Mouse (Mus musculus) MEL (cell line): Measurements from ENCODE around the gene Ppib. TPM values are rescaled to one million over a fixed set of nuclear protein-coding genes. Genes with fewer than 3 reads are reported as not detected.

ENCODE experiments used
- DNase-seq: peaks from one replicate; pipeline ENCODE4 v3.0.0; 2011; ENCODE audit warnings: low read depth, low spot score
- H3K27ac ChIP-seq: 2 replicates; pipeline ENCODE4 v1.5.1; 2012; ENCODE audit warnings: low read depth, mild to moderate bottlenecking, control low read depth, low read length, moderate library complexity; ENCODE audit not compliant: control insufficient read depth
- H3K27me3 ChIP-seq, 2 experiments: fragments of 150-350 bp in 1 of 2; sonication (generic) in 1 of 2; 2 replicates each; pipeline ENCODE4 v1.6.1; 2012; ENCODE audit warnings: low read length in 2 of 2, mild to moderate bottlenecking in 2 of 2, improper control_type of control experiment in 1 of 2, moderate library complexity in 1 of 2; ENCODE audit not compliant: insufficient read depth in 2 of 2, control insufficient read depth in 1 of 2
- H3K36me3 ChIP-seq, 2 experiments: 2 replicates each; pipeline ENCODE4 v1.6.1; 2012 to 2014; ENCODE audit warnings: low read length in 2 of 2, improper control_type of control experiment in 1 of 2, inconsistent platforms in 1 of 2, mild to moderate bottlenecking in 1 of 2; ENCODE audit not compliant: insufficient read depth in 2 of 2, control insufficient read depth in 1 of 2
- H3K4me1 ChIP-seq, 2 experiments: fragments of 150-350 bp in 1 of 2; sonication (generic) in 1 of 2; 2 replicates each; pipeline ENCODE4 v1.6.1; 2012; ENCODE audit warnings: low read length in 2 of 2, improper control_type of control experiment in 1 of 2, mild to moderate bottlenecking in 1 of 2; ENCODE audit not compliant: insufficient read depth in 2 of 2, control insufficient read depth in 1 of 2
- H3K4me3 ChIP-seq, 2 experiments: fragments of 150-350 bp in 1 of 2; sonication (generic) in 1 of 2; 2 replicates each; pipeline ENCODE4 v1.5.1; 2012; ENCODE audit warnings: low read depth in 2 of 2, low read length in 2 of 2, mild to moderate bottlenecking in 2 of 2, moderate library complexity in 2 of 2, control low read depth in 1 of 2, improper control_type of control experiment in 1 of 2; ENCODE audit not compliant: control insufficient read depth in 1 of 2, insufficient read depth in 1 of 2
- H3K79me2 ChIP-seq: 2 replicates; pipeline ENCODE4 v1.6.1; 2012; ENCODE audit warnings: mild to moderate bottlenecking, low read length, moderate library complexity; ENCODE audit not compliant: control insufficient read depth, poor library complexity, insufficient read depth
- H3K9ac ChIP-seq: 2 replicates; pipeline ENCODE4 v1.6.1; 2012; ENCODE audit warnings: low read depth, mild to moderate bottlenecking, control low read depth, low read length, moderate library complexity; ENCODE audit not compliant: control insufficient read depth, poor library complexity, severe bottlenecking
- H3K9me3 ChIP-seq: fragments of 150-350 bp; sonication (generic); replicated peaks from 2 replicates; pipeline ENCODE4 v1.6.1; 2012; ENCODE audit warnings: mild to moderate bottlenecking, low read length, improper control_type of control experiment, moderate library complexity; ENCODE audit not compliant: insufficient read depth
- CHD1 ChIP-seq: IDR thresholded peaks from 2 replicates; pipeline ENCODE4 v1.6.1; 2012; ENCODE audit warnings: low read depth, mild to moderate bottlenecking, inconsistent platforms, low read length, improper control_type of control experiment
- CHD2 ChIP-seq: IDR thresholded peaks from 2 replicates; pipeline ENCODE4 v1.6.1; 2011; ENCODE audit warnings: low read length, improper control_type of control experiment
- CTCF ChIP-seq, 3 experiments: IDR thresholded peaks in 2 of 3; conservative IDR thresholded peaks in 1 of 3; 2 replicates each; pipeline ENCODE4 v1.5.1; 2011 to 2012; ENCODE audit warnings: low read length in 3 of 3, low read depth in 2 of 3, mild to moderate bottlenecking in 2 of 3, improper control_type of control experiment in 1 of 3, inconsistent platforms in 1 of 3, mixed read lengths in 1 of 3, moderate library complexity in 1 of 3; ENCODE audit not compliant: control insufficient read depth in 1 of 3, insufficient read depth in 1 of 3, poor library complexity in 1 of 3, severe bottlenecking in 1 of 3
- E2F4 ChIP-seq: IDR thresholded peaks from 2 replicates; pipeline ENCODE4 v1.6.1; 2011; ENCODE audit warnings: low read depth, low read length, improper control_type of control experiment, borderline replicate concordance
- EP300 ChIP-seq, 2 experiments: IDR thresholded peaks; 2 replicates each; pipeline ENCODE4 v1.6.1; 2011; ENCODE audit warnings: improper control_type of control experiment in 2 of 2, low read length in 2 of 2, low read depth in 1 of 2, mild to moderate bottlenecking in 1 of 2
- ETS1 ChIP-seq: IDR thresholded peaks from 2 replicates; pipeline ENCODE4 v1.6.1; 2012; ENCODE audit warnings: low read depth, mild to moderate bottlenecking, inconsistent platforms, low read length, improper control_type of control experiment, moderate library complexity
- GABPA ChIP-seq: IDR thresholded peaks from 2 replicates; pipeline ENCODE4 v1.6.1; 2012; ENCODE audit warnings: low read depth, mild to moderate bottlenecking, inconsistent platforms, low read length, improper control_type of control experiment, moderate library complexity
- GATA1 ChIP-seq: IDR thresholded peaks from 2 replicates; pipeline ENCODE4 v1.6.1; 2011; ENCODE audit warnings: low read depth, low read length, improper control_type of control experiment
- JUND ChIP-seq: IDR thresholded peaks from 2 replicates; pipeline ENCODE4 v1.6.1; 2011; ENCODE audit warnings: low read depth, mild to moderate bottlenecking, improper control_type of control experiment, low read length
- KAT2A ChIP-seq: conservative IDR thresholded peaks from 2 replicates; pipeline ENCODE4 v1.6.1; 2012; ENCODE audit warnings: low read depth, low read length, improper control_type of control experiment, inconsistent platforms
- MAFK ChIP-seq: IDR thresholded peaks from 2 replicates; pipeline ENCODE4 v1.6.1; 2011; ENCODE audit warnings: low read depth, mild to moderate bottlenecking, low read length, improper control_type of control experiment, borderline replicate concordance
- MAX ChIP-seq: IDR thresholded peaks from 2 replicates; pipeline ENCODE4 v1.6.1; 2011; ENCODE audit warnings: low read length, improper control_type of control experiment
- MAZ ChIP-seq: IDR thresholded peaks from 2 replicates; pipeline ENCODE4 v1.6.1; 2012; ENCODE audit warnings: low read depth, mild to moderate bottlenecking, inconsistent platforms, low read length, improper control_type of control experiment
- MEF2A ChIP-seq: IDR thresholded peaks from 2 replicates; pipeline ENCODE4 v1.6.1; 2014; ENCODE audit warnings: low read depth, mild to moderate bottlenecking, inconsistent platforms, low read length, improper control_type of control experiment; ENCODE audit not compliant: poor library complexity, insufficient replicate concordance, severe bottlenecking; ENCODE audit errors: extremely low read depth
- MXI1 ChIP-seq: IDR thresholded peaks from 2 replicates; pipeline ENCODE4 v1.6.1; 2011; ENCODE audit warnings: mild to moderate bottlenecking, low read depth, low read length, improper control_type of control experiment
- MYB ChIP-seq: IDR thresholded peaks from 2 replicates; pipeline ENCODE4 v1.6.1; 2011; ENCODE audit warnings: mild to moderate bottlenecking, low read depth, low read length, improper control_type of control experiment
- MYC ChIP-seq: IDR thresholded peaks from 2 replicates; pipeline ENCODE4 v1.6.1; 2011; ENCODE audit warnings: low read depth, mild to moderate bottlenecking, low read length, improper control_type of control experiment, moderate library complexity
- NELFE ChIP-seq: IDR thresholded peaks from 2 replicates; pipeline ENCODE4 v1.6.1; 2011; ENCODE audit warnings: low read depth, low read length, improper control_type of control experiment
- NRF1 ChIP-seq: IDR thresholded peaks from 2 replicates; pipeline ENCODE4 v1.6.1; 2014; ENCODE audit warnings: low read depth, mild to moderate bottlenecking, inconsistent platforms, low read length, improper control_type of control experiment, moderate library complexity; ENCODE audit not compliant: poor library complexity, insufficient read depth, severe bottlenecking
- POLR2A ChIP-seq, 2 experiments: IDR thresholded peaks; 2 replicates each; pipeline ENCODE4 v1.6.1; 2011 to 2012; ENCODE audit warnings: low read length in 2 of 2, mild to moderate bottlenecking in 2 of 2, control low read depth in 1 of 2, improper control_type of control experiment in 1 of 2, low read depth in 1 of 2, moderate library complexity in 1 of 2; ENCODE audit not compliant: control insufficient read depth in 1 of 2, insufficient read depth in 1 of 2, poor library complexity in 1 of 2
- POLR2AphosphoS2 ChIP-seq: IDR thresholded peaks from 2 replicates; pipeline ENCODE4 v1.6.1; 2011; ENCODE audit warnings: low read length, improper control_type of control experiment
- POLR2AphosphoS5 ChIP-seq: IDR thresholded peaks from 2 replicates; pipeline ENCODE4 v1.6.1; 2012; ENCODE audit warnings: low read depth, borderline replicate concordance, mild to moderate bottlenecking, inconsistent platforms, low read length, moderate library complexity, mixed read lengths
- RAD21 ChIP-seq: IDR thresholded peaks from 2 replicates; pipeline ENCODE4 v1.6.1; 2011; ENCODE audit warnings: mild to moderate bottlenecking, low read depth, low read length, improper control_type of control experiment
- RCOR1 ChIP-seq: IDR thresholded peaks from 2 replicates; pipeline ENCODE4 v1.6.1; 2012; ENCODE audit warnings: low read depth, mild to moderate bottlenecking, inconsistent platforms, low read length, improper control_type of control experiment
- SIN3A ChIP-seq: IDR thresholded peaks from 2 replicates; pipeline ENCODE4 v1.6.1; 2012; ENCODE audit warnings: low read length, improper control_type of control experiment, inconsistent platforms
- SMC3 ChIP-seq: IDR thresholded peaks from 2 replicates; pipeline ENCODE4 v1.6.1; 2011; ENCODE audit warnings: low read depth, low read length, improper control_type of control experiment
- TAL1 ChIP-seq: IDR thresholded peaks from 2 replicates; pipeline ENCODE4 v1.6.1; 2012; ENCODE audit warnings: mild to moderate bottlenecking, inconsistent platforms, low read length, moderate library complexity, mixed read lengths
- TCF12 ChIP-seq: IDR thresholded peaks from 2 replicates; pipeline ENCODE4 v1.6.1; 2014; ENCODE audit warnings: low read depth, mild to moderate bottlenecking, inconsistent platforms, low read length, improper control_type of control experiment, moderate library complexity
- UBTF ChIP-seq: IDR thresholded peaks from 2 replicates; pipeline ENCODE4 v1.6.1; 2012; ENCODE audit warnings: low read depth, mild to moderate bottlenecking, inconsistent platforms, low read length, improper control_type of control experiment, moderate library complexity, borderline replicate concordance; ENCODE audit not compliant: insufficient read depth
- USF1 ChIP-seq: IDR thresholded peaks from 2 replicates; pipeline ENCODE4 v1.6.1; 2014; ENCODE audit warnings: low read depth, mild to moderate bottlenecking, inconsistent platforms, low read length, improper control_type of control experiment, moderate library complexity
- USF2 ChIP-seq, 2 experiments: IDR thresholded peaks; 2 replicates each; pipeline ENCODE4 v1.6.1; 2011 to 2012; ENCODE audit warnings: improper control_type of control experiment in 2 of 2, low read length in 2 of 2, borderline replicate concordance in 1 of 2, inconsistent platforms in 1 of 2, low read depth in 1 of 2, mild to moderate bottlenecking in 1 of 2; ENCODE audit not compliant: insufficient read depth in 1 of 2
- ZC3H11A ChIP-seq: IDR thresholded peaks from 2 replicates; pipeline ENCODE4 v1.6.1; 2012; ENCODE audit warnings: low read depth, mild to moderate bottlenecking, inconsistent platforms, low read length, improper control_type of control experiment
- ZKSCAN1 ChIP-seq: IDR thresholded peaks from 2 replicates; pipeline ENCODE4 v1.6.1; 2012; ENCODE audit warnings: low read depth, mild to moderate bottlenecking, inconsistent platforms, low read length, improper control_type of control experiment, moderate library complexity
- ZMIZ1 ChIP-seq: IDR thresholded peaks from 2 replicates; pipeline ENCODE4 v1.6.1; 2012; ENCODE audit warnings: low read depth, mild to moderate bottlenecking, inconsistent platforms, low read length, improper control_type of control experiment, moderate library complexity
- ZNF384 ChIP-seq: IDR thresholded peaks from 2 replicates; pipeline ENCODE4 v1.6.1; 2012; ENCODE audit warnings: low read depth, mild to moderate bottlenecking, inconsistent platforms, low read length, improper control_type of control experiment
- polyA plus RNA-seq, 2 experiments: library from polyadenylated mRNA; stranded (reverse) in 1 of 2; unstranded in 1 of 2; fragments of >175 nt in 1 of 2; fragments of >200 nt in 1 of 2; gene quantifications; 2 replicates each; pipeline versions ENCODE4 v1.2.1 to v1.2.4; 2012; ENCODE audit warnings: low replicate concordance in 2 of 2, low read depth in 1 of 2; ENCODE audit not compliant: insufficient read length in 2 of 2, insufficient read depth in 1 of 2, missing spikeins in 1 of 2
- total RNA-seq: library from RNA; depleted of rRNA; stranded (reverse); fragments of 300-350 nt; gene quantifications from 2 replicates; pipeline ENCODE4 v1.2.3, GENCODE M21; 2012; rRNA removed

The Ppib gene
- total RNA-seq = 413 and 419 TPM in 2 replicates
- polyA plus RNA-seq = 100 to 1,000 TPM in 1 of 2 experiments, not detected in 1; 291 TPM

DNA sequence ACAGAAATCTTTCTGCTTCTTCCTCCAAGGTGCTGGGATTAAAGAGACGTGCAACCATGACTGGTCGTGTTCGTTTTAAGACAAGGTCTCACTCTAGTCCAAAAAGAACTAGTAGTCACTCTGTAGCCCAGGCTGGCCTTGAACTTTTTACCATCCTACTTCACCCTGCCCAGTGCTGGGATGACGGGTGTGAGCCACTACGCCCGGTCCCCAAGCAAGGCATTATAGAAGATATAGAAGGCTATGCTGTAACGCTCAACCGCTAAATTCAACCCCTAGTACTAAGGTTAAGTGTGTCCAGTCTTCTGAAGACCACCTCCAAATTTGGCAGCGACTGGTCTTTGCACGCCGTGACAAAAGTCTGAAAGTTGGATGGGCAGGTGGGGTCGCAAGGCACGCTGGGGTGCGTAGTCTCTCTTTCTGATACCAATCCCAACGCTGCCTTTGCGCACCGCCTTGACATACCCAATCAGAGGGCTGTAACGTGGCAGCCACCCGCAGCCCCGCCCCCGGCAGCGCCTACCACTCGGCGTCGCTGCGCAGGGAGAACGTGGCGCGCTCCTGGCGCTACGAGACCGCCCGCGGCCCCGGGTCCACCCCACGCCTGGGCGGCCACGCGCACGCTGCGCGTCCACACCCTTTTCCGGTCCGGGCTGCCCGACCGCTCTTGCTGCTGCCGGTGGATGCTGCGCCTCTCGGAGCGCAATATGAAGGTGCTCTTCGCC lies at the start of gene Ppib:
Gene Ppib (plus strand): TSS at position 640 of the 725 bp plus-strand sequence.
- Histone ChIP-seq H3K9me3 (no peaks in the 10 kb centered on the region), H3K27me3 (no peaks in the 10 kb centered on the region), H3K79me2 (peaks cover 14% of the 10 kb centered on the region), H3K36me3 (peaks cover 8 to 9% of the 10 kb centered on the region in 2 experiments), H3K4me1 (peaks cover 3 to 7% of the 10 kb centered on the region in 2 experiments; a peak in 3 of 4 replicates), H3K27ac (peak within 1 kb of the TSS; percentile 58), H3K9ac (peak within 1 kb of the TSS; percentile 90), H3K4me3 (peak within 1 kb of the TSS; percentile 91 to 97)
- DNase-seq = peak; percentile 98
- TF ChIP-seq MAZ = no peak
- no peak for TF ChIP-seq POLR2AphosphoS5
- TF ChIP-seq USF1 = peak; percentile 57
- TF ChIP-seq MEF2A = no peak
- peak; percentile 64 for TF ChIP-seq KAT2A
- TF ChIP-seq GATA1 = no peak
- no peak for TF ChIP-seq GABPA
- TF ChIP-seq E2F4 = peak; percentile 40; the same call in 1 of the 2 replicates
- TF ChIP-seq MAFK = no peak
- TF ChIP-seq NELFE = peak; percentile 93
- TF ChIP-seq MYB = no peak
- 0 out of 2 replicates have a peak, but pooled peaks have one; percentile 37 for TF ChIP-seq UBTF
- TF ChIP-seq CHD1 = peak; percentile 92
- TF ChIP-seq JUND = no peak
- peak; percentile 80 for TF ChIP-seq ZMIZ1
- TF ChIP-seq MYC = peak; percentile 81; the same call in 1 of the 2 replicates
- peak; percentile 90 for TF ChIP-seq MAX
- no peak for TF ChIP-seq ZC3H11A
- peak; percentile 46; the same call in 1 of the 2 replicates for TF ChIP-seq ETS1
- TF ChIP-seq USF2 (IDR thresholded peaks at IDR 0.05; ENCODE audit: borderline replicate concordance in 1 of 2, insufficient read depth in 1 of 2, low read depth in 1 of 2, low read length in 2 of 2) = no peak
- TF ChIP-seq POLR2A (IDR thresholded peaks at IDR 0.05; ENCODE audit: control insufficient read depth in 1 of 2, insufficient read depth in 1 of 2, low read depth in 1 of 2, low read length in 2 of 2, poor library complexity in 1 of 2) = peak; percentile 83 to 93; a peak in 3 of 4 replicates
- TF ChIP-seq CHD2 = peak; percentile 40
- TF ChIP-seq ZNF384 = no peak
- no peak for TF ChIP-seq RAD21
- no peak for TF ChIP-seq TAL1
- no peak; the same call in none of the 2 replicates for TF ChIP-seq TCF12
- TF ChIP-seq ZKSCAN1 = no peak
- TF ChIP-seq MXI1 = peak; percentile 95
- no peak for TF ChIP-seq CTCF (IDR thresholded peaks at IDR 0.05 in 2 of 3, conservative IDR thresholded peaks at IDR 0.05 in 1 of 3; ENCODE audit: control insufficient read depth in 1 of 3, insufficient read depth in 1 of 3, low read depth in 2 of 3, low read length in 3 of 3, poor library complexity in 1 of 3, severe bottlenecking in 1 of 3)
- TF ChIP-seq SMC3 = no peak
- TF ChIP-seq POLR2AphosphoS2 = peak; percentile 62; the same call in 1 of the 2 replicates
- TF ChIP-seq NRF1 = peak; percentile 76
- TF ChIP-seq SIN3A = peak; percentile 85
- no peak for TF ChIP-seq RCOR1
- TF ChIP-seq EP300 (IDR thresholded peaks at IDR 0.05; ENCODE audit: low read depth in 1 of 2, low read length in 2 of 2) = peak in 1 of 2 experiments; percentile 48; a peak in 1 of 4 replicates
